Mouse (Mus musculus) ovary, postnatal 36 days (tissue): Measurements from ENCODE around the gene 1700025G04Rik.

Source experiments
- DNase-seq: peaks from one replicate; pipeline ENCODE4 v3.0.0; 2022; ENCODE audit warnings: low spot score, mixed read lengths

The 1700025G04Rik gene

GRCm38 (mm10) chr1:152076222-152076845 is 13.6 kb downstream of the 1700025G04Rik start:
- no peak for DNase-seq

DNA sequence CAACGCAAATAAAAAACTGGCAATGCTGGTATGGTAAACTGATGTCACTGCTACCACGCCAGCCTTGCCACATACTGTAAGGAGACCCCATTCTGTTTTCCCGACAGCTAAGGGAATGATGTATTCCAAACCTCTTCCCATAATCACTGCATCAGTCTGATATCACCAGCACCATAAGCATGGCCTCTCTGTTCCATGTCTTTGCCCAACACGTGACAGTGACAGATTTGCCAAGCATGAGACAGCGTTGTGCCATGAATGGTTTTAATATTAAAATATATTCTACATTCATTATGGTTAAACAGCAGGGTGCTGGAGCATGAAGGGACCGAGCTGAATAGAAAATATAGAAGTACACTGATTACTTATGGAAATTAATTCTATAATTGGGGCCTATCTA is 14.2 kb downstream of the 1700025G04Rik start:
- DNase-seq, result no peak

- no peak for DNase-seq
Observed at GRCm38 (mm10) chr1:152070441-152070840, 19.5 kb downstream of the 1700025G04Rik start.

- DNase-seq, result no peak
Observed at GRCm38 (mm10) chr1:152069745-152070144, 20.2 kb downstream of the 1700025G04Rik start.

- DNase-seq, result no peak
Observed at GRCm38 (mm10) chr1:152067919-152068318, 22.0 kb downstream of the 1700025G04Rik start.

- DNase-seq, result no peak
Observed at GRCm38 (mm10) chr1:152065527-152065926, 24.4 kb downstream of the 1700025G04Rik start.

DNA sequence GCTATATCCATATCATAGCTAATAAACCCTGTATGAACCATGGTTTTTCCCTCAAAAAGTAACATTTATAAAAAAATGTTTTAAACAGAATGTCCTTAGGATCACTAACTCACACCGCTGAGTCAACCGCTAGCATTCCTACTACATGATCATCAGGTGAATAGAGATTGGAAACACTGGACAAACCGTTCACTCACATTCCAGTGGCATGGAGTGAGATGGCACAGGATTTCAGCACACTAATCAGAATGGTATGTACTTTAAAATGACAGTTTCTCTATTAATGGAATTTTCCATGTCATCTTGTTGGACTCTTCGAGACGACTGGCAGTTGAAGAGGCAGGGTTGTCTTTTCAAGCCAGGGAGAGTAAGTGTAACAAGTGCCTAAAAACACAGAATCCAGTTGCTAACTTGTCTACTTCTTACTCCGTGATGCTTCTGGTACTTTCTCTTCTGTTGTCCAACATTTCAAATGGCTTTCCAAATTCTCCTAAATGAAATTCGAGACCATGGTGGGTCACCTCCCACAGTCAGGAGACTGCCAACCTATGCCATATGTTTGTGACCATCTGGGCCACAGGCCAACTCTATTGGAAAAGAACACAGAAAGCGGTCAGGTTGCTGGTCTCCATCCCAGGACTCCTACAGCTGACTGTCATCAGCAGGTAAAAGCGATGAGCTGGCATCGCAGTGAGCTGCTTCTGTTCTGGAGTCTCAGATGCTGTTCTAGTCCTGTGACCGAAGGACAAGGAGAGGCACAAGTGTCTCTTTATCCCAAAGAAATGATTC is 26.4 kb downstream of the 1700025G04Rik start:
- no peak for DNase-seq

DNA sequence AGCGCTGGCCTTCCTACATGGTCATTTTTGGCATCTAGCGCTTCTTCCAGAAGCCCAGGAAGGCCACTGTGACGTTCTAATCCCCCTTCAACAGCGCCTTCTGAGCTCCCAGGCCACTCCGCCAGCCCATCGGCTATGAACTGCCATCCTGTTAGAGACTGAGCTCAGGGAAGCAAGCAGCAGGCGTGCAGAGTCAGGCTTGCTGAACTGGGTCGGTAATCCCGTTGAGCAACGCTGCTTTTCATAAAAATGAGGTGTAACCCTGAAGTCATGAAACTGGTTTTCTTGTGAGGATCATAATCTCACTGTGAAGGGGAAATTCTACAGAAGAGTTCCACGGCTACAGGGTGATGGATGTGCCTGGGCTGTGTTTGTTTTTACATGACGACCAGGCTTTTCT is 28.2 kb downstream of the 1700025G04Rik start:
- DNase-seq, result no peak

GRCm38 (mm10) chr1:152060265-152060664 is 29.7 kb downstream of the 1700025G04Rik start:
- no peak for DNase-seq

GRCm38 (mm10) chr1:152058776-152059175 is 31.1 kb downstream of the 1700025G04Rik start:
- no peak for DNase-seq

GRCm38 (mm10) chr1:152053112-152053511 is 36.8 kb downstream of the 1700025G04Rik start:
- DNase-seq, result no peak

DNA sequence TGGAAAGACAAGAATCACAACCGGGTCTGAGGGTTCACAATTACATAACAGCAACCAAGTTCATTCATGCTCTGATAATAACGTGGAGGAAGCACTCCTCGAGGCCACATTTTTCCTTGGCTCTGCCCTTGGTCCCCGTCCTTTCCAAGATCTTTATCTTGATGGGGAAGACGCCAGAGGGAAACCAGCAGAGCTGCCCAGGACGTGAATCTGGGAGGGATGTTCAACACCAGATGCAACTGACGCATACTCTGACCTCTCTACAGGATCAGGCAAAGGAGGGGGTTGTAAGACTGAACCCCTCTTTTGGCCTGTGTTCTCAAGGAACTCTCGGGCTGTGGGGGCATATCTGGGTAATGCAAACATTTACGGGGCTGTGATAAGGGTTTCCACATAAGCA is 38.1 kb downstream of the 1700025G04Rik start:
- DNase-seq, result peak; percentile 46

DNA sequence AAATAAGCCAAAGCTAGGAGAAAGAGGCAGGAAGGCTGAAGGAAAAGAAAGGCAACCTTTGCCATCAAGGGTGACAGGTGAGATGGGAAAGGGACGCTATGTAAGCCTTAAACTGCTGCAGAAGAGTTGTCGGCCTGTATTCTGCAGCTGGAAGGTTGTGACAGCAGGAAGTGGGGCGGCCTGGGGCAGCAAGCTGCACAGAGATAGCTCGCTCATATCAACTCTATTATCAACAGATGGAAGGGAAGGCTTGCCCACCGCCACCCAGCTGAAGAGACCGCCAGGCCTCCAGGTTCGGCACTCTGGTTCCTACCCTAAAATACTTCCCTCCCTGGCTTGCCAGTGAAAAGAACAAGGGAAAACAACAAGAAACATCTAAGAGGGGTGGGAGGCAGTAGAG is 39.9 kb downstream of the 1700025G04Rik start:
- no peak for DNase-seq

DNA sequence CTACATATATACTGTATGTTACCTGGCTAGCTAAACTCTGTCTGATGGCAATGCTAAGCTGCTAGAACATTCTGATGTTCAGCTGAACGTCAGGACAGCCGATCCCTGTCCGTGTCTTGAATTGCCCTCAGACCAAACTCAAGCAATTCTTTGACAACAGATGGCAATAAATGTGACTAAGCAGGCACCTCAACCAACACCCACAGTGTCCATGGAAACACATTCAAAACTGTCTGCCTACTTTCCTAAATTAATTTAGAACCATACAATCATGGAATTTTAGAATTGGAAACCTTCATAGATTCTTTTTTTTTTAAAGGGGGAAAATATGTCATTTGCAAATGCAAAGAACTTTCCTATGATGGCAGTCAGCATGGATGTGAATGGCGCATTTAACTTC is 41.6 kb downstream of the 1700025G04Rik start:
- no peak for DNase-seq

- DNase-seq, result no peak
Observed at GRCm38 (mm10) chr1:152047416-152047815, 42.5 kb downstream of the 1700025G04Rik start.

DNA sequence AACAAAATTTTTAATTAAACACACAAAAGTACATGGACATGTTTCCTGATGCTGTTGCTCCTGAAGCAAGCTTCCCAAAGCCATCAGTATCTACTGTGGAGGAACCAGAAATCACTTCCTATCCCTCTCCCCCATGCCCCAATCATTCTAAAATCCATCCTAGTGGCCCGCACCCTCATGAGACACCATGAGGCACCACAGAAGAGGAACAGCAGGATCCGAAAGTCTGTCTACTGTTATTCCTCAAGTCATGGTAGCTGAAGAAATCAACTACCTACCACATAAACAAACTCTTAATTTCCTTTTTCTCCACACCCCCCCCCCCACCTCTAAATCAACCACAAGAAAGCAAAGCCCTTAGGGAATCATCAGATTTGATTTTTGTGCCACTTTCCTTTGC is 46.5 kb downstream of the 1700025G04Rik start:
- DNase-seq, result no peak

GRCm38 (mm10) chr1:152042409-152042808 is 47.5 kb downstream of the 1700025G04Rik start:
- DNase-seq, result no peak

DNA sequence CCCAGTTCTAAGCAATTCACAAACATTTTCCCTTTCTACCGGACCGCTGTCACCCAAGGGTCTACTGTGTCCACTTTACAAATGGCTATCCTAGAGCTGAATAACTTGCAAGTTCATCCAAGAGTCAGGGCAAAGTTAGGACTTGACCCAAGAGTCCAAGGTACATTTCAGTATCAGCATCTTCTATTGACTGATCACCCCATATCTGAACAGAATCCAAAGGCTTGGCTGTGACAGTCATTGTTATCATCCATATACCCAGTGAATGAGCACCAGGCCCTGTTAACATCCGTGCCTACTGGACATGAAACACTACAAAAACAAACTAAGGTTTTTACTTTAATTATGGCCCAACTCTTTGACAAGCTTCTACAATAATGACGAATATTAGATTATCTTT is 48.9 kb downstream of the 1700025G04Rik start:
- DNase-seq, result no peak

GRCm38 (mm10) chr1:152040053-152040452 is 49.9 kb downstream of the 1700025G04Rik start:
- no peak for DNase-seq

GRCm38 (mm10) chr1:152039588-152039987 is 50.3 kb downstream of the 1700025G04Rik start:
- no peak for DNase-seq

GRCm38 (mm10) chr1:152038086-152038485 is 51.8 kb downstream of the 1700025G04Rik start:
- no peak for DNase-seq

DNA sequence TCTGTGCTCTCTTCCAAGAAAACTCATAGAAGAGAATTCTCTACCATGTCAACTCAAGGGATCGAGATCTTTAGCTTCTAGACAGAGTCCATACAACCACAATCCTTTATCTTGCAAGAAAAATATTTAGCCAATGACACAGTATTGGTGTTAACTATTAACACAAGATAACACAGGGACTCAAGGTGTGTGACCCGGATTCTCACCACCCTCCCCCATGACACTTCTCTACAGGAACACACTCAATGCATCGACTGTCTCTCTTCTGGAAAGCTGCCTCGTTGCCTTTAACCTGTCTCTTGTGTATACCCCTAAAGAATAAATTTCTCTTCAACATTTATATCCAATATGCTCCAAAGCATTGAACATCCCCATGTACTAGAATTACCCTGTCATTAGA is 52.3 kb downstream of the 1700025G04Rik start:
- DNase-seq, result no peak

GRCm38 (mm10) chr1:152034766-152035165 is 55.2 kb downstream of the 1700025G04Rik start:
- DNase-seq, result no peak

DNA sequence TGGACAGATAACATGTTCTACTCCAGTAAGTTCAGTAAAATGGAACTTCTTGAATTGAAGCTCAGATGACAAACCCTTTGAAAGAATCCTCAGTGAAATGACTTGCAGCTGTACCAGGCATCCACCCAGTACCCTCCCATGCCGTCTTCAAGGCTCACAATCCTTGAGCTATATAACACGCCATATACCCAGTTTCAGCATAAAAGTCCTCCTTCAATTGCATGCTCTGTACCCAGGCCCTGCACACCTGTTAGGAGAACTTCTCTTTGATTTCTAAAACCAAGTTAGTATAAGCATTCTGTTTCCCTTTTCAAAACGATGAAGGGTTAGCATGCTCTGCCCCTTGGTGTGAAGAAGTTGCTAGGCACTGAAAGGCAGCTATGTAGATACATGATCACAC is 56.2 kb downstream of the 1700025G04Rik start:
- DNase-seq, result no peak
